In the genomic region with DNA sequence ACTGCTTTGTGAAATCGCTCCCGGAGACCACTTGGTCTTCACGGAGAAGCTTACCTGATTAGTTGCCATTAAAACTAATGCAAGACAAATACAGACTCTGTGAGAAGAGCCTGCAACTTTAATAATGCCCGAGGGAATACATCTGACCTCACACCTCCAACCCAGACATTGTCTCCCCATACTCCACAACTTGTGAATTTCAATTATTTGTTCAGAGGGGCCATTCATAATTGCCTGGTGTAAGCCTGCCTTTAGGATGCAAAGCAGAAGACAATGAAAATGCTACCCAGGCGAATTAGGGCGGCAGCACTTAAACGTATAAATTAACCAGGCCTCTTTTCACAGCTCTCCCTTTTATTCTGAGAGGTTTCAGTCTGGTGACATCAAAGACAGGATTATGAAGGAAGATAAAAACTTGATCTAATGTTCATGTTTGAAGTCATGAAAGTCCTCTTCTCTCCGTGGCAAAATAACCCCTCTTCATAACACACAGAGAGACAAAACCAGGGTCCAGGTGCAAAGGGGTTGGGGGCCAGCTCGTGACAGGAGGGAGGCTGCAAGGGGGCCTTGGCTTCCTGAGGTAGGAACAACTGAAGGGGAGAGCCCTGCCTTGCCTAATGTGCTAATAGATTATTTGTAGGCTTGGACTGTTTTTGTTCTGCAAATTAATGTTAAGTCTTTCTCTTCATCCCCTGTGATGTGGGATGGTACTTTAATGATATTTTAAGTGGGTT, we compare ENCODE assay signal across 23 mouse cellular contexts. TPM values are rescaled to one million over a fixed set of nuclear protein-coding genes. Genes with fewer than 3 reads are reported as not detected.
"Had no signal": no experiment of that assay in that cellular context is flagged by ENCODE, and none has a peak within 500 bp of the region (broad histone marks: within the 10 kb centered on the region; RNA-seq: fewer than 3 reads in every experiment).

No protein-coding gene starts in this region.

- H3K9ac ChIP-seq: limb, embryonic 15.5 days; liver, embryonic 12.5 days; lung, embryonic 15.5 days; neural tube, embryonic 12.5 days had no signal

- H3K36me3 ChIP-seq: limb, embryonic 15.5 days; liver, embryonic 12.5 days; lung, embryonic 15.5 days; neural tube, embryonic 12.5 days had no signal

- ATAC-seq: liver, embryonic 12.5 days had no signal

- H3K4me1 ChIP-seq: limb, embryonic 15.5 days; liver, embryonic 12.5 days; lung, embryonic 15.5 days; megakaryocyte, embryonic 14.5 days had no signal

- H3K27me3 ChIP-seq: limb, embryonic 15.5 days; liver, embryonic 12.5 days; lung, embryonic 15.5 days; neural tube, embryonic 12.5 days had no signal

- H3K4me3 ChIP-seq: limb, embryonic 15.5 days; liver, embryonic 12.5 days; lung, embryonic 15.5 days; megakaryocyte, embryonic 14.5 days; neural tube, embryonic 12.5 days had no signal

- H3K9me3 ChIP-seq: limb, embryonic 15.5 days; liver, embryonic 12.5 days; lung, embryonic 15.5 days; megakaryocyte, embryonic 14.5 days; neural tube, embryonic 12.5 days had no signal

- DNase-seq: kidney, adult 9 months; kidney, postnatal 36 days; layer of hippocampus, adult 9-11 months; layer of hippocampus, postnatal 36 days; lung, postnatal 14 days; right cerebral cortex, postnatal 14 days; thymus, postnatal 36 days had no signal

- H3K27ac ChIP-seq: kidney, postnatal 0 days; limb, embryonic 15.5 days; liver, embryonic 12.5 days; lung, embryonic 15.5 days; macrophage; neural tube, embryonic 12.5 days had no signal

- H3K4me2 ChIP-seq: limb, embryonic 15.5 days; liver, embryonic 12.5 days; lung, embryonic 15.5 days; neural tube, embryonic 12.5 days had no signal

RNA-seq across cellular contexts. Expression of a gene that starts 31.9 kb away (rescaled TPM):
- total RNA-seq: layer of hippocampus, adult 18-20 months; layer of hippocampus, postnatal 36 days; left cerebral cortex, adult 8-10 months; left cerebral cortex, postnatal 25 days; monocyte, adult 5-6 weeks; neutrophil, adult 5-6 weeks had no signal
- polyA plus RNA-seq: kidney, postnatal 0 days; limb, embryonic 11.5 days; limb, embryonic 15.5 days; liver, embryonic 12.5 days; liver, embryonic 16.5 days; lung, embryonic 15.5 days; spleen, adult 2 months; stomach, embryonic 16.5 days had no signal
